Mouse (Mus musculus) WW6 (cell line): ENCODE results near the gene Taf8.

Experiments used
- DNase-seq: peaks from one replicate; pipeline ENCODE4 v3.0.0-alpha.2; 2013; ENCODE audit warnings: low read depth, low spot score

Taf8 gene

DNA sequence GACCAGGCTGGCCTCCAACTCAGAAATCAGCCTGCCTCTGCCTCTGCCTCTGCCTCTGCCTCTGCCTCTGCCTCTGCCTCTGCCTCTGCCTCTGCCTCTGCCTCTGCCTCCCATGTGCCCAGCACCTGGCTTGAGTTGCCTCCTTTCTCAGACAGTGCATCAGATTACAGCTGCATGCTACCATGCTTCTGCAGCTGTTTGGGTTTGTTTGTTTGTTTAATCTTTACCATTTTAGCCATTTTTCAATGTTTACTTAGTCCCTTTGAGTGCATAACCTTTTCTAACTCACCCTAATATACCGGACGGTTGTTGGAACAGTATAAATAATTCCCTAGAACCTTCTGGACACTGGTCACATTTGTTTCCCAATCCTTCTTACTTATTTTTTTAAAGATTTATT, 43.2 kb downstream of the Taf8 start:
- DNase-seq = no peak

DNA sequence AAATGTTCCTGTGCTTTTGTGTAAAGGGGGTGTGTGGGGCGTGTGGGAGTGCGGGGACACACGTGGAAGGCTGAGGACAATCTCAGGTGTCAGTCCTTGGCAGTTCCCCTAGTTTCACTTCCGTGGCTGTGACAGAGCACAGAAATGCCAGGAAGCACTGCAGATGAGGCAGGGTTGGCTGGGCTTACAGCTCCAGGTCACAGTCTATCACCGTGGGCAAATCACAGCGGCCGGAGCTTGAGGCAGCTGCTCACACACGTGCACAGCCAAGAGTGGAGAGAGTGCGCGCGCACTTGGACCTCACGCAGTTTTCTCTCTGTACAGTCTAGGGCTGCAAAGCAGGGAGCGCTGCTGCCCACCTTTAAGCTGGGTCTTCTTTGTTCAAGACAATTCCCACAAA, 43.8 kb downstream of the Taf8 start:
- no peak for DNase-seq

DNA sequence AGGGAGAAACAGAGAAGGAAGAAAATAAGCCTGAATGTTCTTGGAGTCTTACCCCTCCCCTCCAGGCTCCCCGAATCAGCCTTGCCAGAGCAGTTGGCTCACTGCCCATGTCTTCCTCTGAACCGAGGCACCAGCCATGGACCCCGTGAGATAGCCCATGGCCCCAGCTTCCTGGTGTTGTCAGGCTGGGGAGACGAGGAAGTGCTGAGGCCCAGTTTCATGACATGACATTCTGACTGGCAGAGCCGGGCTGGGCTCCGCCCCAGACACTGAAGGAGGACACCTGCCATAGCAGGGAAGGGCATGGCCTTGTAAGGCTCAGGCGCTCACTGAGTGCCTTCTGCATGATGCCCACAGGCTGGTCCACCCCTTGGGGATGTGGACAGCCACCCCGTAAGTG, 47.4 kb downstream of the Taf8 start:
- no peak for DNase-seq

DNA sequence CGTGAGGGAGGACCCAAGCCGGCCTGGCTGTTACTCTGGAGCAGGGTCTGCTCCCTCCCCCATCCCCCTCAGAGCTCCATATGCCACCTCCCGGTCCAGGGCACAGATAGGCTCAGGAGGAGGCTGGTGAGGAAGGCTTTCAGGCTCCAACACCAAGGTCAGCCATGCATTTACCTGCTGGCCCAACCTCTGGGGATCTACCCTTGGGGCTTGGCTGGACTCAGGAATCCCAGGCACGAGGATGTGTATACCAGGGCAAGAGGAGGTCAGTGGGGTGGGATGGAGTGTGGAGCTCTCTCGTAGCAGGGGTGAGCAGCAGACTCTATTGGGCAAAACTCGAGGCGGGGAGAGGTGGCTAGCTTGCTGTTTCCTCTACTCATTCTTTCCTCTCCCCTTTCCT, 49.2 kb downstream of the Taf8 start:
- no peak for DNase-seq

DNA sequence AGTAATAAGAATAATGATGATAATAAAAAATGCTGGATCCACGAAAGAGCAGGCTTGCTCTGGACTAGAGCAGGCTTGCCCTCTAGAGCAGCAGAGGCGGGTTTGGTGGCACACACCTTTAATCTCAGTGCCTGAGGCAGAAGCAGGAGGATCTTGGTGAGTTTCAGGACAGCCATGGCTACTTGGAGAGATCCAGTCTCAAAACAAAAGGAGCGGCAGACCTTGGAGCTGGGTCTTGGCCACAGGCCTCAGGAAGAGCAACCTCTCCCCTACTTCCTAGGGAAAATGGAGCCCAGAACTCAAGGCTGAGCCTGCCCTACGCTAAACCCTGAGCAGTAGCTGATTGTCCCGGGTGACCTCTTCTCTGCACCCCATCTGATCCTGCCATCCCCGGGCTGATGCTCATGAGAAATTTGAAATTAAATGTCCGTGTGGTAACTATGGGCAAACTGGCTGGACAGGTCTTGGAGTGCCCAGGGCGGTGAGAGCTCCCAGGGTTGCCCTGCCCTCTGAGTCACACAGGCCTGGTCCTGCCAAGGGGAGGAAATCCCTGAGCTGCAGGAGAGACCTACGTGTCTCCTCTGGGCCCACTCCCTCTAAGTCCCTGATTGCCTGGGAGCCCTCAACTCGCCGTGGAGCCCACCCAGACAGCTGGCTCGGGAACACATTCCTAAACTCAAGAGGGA, 51.1 kb downstream of the Taf8 start:
- DNase-seq = no peak

DNA sequence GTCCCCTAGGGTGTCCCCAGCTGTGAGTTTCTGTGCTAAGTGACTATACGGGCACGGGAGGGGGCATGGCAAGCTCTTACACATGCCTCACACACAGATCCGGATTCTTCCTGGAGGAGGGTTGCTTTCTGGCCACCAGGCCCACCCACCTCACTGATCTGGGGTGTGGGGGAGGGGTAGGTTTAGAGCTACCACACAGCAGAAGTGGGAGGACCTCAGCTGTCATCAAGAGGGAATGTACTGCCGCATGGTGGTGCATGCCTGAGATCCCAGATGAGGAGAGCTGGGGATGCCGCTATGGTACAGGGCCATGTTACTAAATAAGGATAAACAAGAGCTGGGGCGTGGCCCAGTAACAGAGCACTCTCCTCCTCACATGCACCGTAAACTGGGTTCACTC, 51.9 kb downstream of the Taf8 start:
- DNase-seq = no peak

DNA sequence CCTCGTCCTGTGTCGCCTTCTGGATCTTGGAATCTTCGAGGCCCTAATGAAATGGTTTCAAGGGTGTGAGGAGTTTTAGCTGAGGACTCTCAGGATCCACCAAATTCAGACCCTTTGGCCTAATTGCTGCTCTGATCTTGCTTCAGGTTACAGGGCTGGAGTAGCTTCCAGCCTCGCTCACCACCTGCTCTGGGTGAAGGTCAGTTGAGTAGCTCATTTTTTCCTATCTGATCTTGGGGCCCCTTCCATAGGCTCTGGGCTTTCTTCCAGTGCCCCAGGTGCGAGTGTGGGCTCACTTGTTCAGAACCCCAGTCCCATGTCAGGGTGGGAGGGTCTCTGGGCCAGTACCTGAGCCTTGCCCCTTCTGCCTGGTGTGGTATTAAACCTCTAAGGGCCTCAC, 52.7 kb downstream of the Taf8 start:
- DNase-seq = no peak

DNA sequence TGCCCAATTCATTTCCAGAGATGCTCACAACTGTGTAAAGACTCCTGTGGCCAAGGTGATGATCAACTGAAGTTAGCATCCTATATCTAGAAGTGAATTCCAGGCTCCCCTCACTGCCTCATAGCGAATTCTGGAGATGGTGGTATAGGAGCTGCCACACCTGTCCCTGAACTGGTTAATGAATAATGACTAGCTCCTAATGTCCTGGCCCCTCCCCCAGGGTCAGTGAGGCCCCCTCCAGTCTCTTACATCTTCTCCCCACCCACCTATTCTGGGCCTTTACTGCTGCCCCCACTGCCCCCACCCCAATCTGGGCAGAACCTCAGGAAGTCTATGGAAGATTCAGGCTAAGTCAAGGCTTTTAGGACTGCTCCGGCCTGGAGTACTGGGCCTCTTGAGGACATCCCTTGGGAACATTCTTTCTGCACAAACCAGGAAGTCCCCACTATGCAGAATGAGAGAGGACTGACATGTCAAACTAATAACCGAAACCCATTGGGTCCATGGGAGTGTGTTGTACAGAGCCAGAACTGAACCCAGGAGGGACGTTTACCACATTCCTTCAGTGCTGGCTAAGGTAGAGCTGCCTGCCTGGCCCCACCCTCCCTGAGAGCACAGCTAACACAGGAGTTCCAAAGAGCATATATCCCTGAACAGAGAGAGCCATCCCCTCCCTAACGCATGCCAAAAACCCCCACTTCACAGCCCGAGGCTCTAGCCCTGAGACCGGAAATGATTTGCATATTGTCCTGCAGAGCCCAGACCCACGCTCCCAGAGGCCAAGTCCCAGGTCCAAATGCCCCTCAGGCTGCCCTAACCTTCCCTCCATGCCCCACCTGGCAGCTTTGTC, 53.3 kb downstream of the Taf8 start:
- no peak for DNase-seq

DNA sequence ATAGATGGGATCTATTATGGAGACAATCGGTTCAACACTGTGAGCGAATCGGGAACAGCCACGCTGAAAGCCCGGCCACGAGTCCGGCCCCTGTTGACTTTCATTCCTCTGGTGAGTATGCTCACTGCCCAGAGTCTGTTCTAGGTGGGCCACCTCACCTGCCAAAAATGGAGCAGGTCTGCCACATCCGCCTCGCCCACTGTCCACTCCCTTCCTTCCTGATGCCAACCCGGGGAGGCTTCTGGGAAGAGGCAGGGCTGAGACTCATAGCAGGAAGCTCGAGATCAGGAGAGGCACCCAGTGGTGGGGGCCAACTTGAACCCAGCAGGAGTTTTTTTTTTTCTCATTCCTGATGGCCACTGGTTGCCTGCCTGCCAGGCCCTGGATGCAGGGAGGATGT, 55.5 kb downstream of the Taf8 start:
- DNase-seq = no peak

DNA sequence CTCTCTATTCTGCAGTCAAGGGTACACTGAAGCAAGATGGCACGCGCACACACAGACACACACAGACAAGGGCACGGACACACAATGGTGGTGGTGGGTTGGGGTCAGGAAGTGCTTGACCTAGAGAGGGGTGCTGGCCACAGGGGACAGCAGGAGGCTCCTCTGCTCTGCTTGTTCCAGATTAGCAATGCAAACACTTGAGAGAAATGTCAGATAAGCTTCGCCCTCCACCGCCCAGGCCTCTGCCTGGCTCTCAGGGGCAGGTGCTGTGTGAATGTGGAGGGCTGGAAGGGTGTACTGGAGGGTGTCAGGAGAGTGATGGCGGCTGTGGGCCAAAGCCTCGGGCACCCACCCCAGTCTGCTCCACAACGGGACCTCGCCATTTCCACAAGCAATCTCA, 56.1 kb downstream of the Taf8 start:
- DNase-seq = no peak

DNA sequence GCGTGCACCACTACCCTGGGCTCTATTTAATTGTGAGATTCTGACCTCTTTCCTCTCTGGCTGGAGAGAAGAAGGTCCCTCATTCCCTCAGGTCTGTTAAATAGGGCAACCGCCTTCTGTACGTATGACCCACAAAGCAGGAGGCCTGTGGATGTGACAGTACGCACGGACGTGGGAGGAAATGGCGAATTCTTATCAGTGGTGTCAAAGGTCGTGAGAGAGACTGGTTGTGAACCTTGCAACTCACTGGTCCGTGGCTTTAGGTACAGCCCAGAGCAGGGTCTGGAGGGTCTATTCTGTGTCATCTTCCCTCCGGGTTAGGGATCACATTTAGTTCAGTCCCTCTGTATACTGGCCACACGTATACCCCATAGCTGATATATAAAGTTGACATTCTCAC, 56.6 kb downstream of the Taf8 start:
- no peak for DNase-seq

DNA sequence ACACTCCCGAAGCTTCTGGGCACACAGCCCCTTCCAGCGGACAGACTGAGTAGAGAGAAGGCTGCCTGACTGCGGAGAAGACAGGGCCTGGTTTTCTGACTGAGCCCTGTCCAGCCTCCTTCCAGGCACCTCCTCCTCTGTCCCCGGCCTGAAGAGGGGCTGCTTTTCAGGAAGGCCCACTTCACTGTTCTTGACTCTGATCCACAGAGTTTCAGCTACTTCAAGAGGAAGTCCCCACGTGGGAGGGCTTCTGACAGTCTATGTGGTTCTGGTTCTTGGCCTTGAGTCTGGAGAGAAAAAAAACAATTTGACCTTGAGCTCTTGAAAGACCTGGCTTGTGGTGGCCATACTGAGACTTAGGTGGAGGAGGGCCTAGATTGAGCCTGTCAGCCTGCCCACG, 58.0 kb downstream of the Taf8 start:
- DNase-seq = no peak

DNA sequence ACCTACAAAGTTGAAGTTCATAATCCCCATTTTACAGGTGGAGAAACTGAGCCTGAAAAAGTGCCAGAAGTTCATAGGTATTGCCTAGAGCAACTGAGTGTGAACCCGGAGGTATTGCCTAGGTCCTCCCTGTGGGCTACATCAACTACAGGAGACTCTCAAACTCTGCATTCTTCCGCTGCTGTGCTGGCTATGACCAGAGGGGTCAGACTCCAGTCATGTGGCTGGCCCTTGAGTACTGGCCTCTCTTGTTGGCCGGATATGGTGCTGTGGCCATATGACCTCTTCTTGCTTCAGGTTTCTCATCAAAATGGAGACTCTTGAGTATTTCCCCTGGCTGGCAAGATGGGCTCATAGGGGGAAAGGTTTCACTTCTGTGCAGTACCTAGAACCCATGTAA, 59.8 kb downstream of the Taf8 start:
- no peak for DNase-seq

DNA sequence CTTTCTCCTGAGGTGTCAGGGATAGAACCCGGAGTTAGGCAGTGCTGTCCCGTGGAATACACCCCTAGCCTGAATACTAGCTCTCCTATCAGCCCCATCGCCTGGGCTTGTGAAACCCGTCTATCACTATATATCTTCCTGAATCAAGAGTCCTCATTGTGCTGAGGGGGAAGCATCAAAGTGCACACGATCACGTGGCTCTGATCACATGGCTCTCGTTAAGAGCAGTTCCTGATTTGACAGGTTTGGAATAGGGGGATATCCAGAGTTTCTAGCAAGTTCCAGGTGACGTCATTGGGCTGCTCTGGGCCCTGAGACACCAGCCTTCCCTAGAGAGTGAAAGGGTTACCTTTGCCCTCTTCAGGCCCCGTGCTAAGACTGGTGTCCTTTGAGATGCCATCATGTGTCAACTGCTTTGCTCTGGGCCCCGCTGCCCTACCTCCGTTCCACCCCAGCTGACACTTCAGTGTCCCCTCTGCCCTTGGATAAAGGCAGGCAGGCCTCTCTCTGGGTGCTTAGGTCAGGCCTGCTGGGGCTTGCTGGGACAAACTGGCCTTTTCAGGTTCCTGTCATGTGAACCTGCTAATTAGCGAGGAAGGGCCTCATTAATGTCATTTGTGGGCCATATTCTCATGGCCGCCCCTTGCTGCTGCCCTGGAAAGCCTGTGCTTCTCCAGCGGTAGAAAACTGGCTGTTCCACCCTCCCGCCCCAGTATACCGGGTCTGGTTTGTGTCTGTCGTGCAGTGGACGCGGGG, 60.6 kb downstream of the Taf8 start:
- no peak for DNase-seq

DNA sequence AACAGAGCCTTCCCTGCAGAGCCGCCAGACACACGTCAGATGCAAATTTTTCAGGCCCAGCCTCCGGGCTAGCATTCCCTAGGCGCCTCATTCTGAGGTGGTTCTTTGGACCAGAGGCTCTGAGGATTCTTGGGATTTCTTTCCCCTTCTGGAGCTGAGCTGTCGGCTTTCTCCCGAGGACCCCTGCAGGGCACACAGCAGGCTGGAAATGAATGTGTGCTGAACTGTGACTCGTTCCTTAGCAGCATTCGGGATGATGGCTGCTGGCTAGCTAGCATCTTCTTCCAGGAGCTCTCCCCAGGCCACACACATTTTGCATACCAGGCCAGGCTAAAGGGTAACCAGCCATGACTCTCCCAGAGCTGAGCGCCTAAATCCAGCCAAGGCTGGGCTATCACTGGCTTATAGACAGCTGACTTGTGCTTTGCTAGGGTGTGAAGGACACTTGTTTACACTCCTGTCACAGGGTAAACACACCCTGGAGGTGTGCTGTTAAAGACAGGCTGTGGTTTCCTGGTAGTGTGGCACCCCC, 61.7 kb downstream of the Taf8 start:
- DNase-seq = peak; percentile 20

DNA sequence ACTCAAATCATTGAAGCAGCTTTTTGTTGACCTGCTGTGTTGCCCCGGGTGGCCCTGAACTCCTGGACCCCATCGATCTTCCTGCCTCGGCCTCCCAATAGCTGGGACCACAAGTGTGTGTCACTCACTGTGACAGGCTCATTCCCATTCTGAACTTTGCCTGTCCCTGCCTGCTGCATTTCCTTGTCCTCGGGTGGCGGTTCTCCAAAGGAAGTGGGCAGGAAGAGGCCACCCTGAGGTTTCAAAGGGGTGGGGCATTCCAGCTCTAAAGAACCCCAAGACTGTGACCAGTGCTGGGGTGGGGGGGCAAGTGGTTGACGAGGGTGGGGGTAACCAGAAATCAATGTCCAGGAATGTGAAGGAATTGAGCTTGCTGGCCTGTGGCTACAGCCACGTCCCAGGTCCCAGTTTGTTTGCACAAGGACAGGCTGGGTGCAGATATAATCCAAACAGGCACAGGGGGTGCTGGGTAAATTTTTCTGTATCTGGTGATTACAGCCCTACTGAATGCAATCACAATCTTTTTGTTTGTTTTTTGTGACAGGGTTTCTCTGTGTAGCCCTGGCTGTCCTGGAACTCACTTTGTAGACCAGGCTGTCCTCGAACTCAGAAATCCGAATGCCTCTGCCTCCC, 62.6 kb downstream of the Taf8 start:
- no peak for DNase-seq

DNA sequence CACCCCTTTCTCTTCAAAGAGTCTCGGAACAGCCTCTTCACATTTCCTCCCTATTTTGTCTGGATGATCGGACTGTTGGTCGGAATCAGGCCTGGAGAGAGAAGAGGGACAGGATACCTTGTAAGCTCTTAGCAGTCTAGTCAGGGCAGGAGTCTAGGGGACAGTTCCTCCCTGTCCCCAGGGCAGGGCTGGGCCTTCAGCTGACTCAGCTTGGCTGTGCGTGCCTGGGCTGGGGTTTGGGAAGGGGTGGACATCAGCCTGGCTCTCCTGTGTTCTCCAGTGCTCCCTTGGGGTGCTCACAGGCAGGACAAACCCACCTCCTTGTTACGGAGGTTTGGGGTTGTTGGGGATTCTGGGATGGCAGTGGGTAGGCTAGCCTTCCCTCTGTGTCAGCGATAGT, 63.5 kb downstream of the Taf8 start:
- DNase-seq = no peak

DNA sequence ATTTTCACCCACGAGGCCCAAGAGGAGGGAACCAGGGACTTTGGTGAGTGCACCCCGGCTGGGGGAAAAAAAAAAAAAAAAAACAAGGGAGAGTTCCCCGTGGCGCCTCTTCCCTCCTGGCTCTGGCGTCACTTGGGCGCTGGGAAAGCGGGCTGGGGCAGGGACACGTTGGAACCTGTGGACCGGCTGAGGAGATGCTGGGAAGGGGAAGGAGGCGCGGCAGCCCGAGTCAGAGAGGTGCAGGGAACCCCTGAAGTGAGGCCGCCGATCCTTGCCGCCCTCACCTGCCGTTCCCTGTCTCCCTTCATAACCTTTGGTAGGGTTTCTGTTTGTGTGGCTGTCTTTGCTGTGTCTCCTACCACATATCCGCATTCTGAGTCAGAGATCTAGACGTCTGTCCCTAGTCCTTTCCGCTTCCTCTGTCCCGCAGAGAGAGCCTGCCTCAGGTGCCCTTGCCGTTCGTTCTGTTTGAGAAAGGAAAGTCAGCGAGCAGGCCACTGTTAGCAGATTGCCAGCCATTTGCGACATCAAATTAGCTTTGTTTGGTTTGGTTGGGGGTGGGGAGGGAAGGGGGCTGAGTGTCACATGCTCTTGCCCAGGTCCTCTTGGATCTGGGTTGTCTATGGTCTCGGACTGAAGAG, 65.1 kb downstream of the Taf8 start, which contains the start of gene 1700001C19Rik:
Gene 1700001C19Rik, minus strand, starts transcription at position 470 of the 641 bp plus-strand sequence.
- no peak for DNase-seq

DNA sequence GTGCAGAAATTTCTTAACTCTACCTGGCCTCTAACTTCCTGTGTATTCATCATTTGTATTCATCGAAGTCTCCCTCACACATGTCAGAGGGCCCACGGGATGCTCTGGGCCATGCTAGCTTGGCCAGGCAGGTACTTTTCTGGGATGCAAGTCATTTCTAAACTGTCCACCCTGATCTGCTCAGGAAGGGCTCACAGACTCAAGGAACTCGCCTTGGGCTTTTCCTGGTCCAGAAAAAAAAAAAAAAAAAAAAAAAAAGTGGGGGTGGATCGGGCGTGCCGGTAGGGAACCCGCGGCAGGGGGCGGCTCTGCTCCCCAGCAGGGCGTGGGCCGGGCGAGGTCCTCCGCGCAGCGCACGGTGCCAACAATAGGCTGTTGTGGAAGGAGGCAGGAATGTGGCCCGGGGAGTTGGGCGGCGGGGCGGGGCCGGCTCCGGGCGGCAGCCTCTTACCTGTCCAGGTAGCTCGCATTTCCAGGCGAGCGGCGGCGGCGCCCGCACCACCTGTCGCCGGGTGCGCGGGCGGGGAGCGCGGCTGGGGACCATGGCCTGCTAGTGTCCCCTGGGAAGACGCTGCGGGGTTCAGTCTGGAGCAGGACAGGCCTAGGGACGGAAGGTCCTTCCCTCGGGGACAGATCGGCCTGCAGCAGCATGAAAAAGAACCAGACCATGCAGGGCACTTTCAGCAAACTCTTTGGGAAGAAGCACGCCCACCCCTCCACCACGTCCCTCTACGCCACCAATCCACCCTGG, 65.8 kb downstream of the Taf8 start, which contains the start of gene AI661453:
Gene AI661453, plus strand, starts transcription at position 460 of the 751 bp plus-strand sequence.
- no peak for DNase-seq
